Mouse (Mus musculus) adrenal gland, adult 8-10 months (tissue): ENCODE results near the gene Fcmr. TPM values are rescaled to one million over a fixed set of nuclear protein-coding genes. Genes with fewer than 3 reads are reported as not detected.

Experiments
- DNase-seq: peaks from one replicate; pipeline ENCODE4 v3.0.0; 2022
- total RNA-seq, 4 experiments: library from RNA; stranded (reverse); gene quantifications; 2 replicates each; pipeline ENCODE4 v1.2.4; 2022

Gene Fcmr
- total RNA-seq = 1 to 10 TPM in 1 of 4 experiments, under 1 TPM in 3; 0.70 to 1.0 (median 0.77) TPM

DNA sequence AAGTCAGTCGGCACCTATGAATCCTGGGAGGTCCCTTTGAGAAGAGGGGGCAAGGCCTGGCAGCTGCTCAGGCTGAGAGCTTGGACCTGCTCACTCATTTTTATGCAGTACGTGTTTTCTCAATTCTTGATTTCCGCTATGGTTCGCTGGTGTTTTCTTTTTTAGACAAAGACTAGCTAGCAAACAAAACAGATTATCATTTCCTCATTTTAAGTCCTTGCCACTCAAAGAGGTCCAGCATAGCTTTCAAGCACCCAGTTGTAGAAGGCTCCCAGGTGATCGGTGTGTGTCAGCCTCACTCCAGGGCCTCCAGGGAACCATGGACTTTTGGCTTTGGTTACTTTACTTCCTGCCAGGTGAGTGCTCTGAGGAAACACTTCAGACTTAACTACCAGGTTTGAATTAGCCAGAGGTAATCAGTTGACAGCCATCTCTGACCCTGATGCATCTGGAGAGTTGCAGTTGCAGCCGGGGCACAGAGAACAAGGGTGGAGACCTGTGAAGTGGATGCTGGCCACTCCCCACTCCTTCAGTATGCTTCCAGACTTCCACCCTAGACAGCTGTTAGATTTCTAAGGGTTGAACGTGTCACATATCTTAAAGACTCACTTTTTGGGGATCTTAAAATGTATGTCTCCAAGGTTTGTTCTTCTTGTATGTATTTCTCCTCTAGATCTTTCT lies at the start of gene Fcmr:
Fcmr (plus strand) TSS at position 129 of the 681 bp plus-strand sequence.
- no peak for DNase-seq

DNA sequence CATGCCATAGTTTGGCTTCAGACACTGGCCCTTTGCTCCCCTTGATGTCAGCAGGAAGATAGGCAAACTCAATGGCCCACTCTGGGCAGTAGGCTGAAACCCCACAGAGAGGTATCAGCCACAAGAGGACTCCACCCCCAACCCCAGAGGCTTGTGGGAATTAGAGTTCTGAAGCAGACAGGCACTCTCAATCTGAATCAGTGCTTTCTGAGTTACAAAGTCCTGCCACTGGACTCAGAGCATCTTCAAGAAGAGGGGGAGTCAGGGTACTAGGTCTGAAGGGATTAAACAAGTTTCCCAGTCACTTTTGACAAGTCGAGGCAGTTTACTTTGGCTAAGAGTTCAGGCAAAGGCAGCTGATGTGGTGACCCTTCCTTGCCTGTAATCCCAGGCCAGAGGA lies 45.7 kb upstream of the Fcmr start:
- no peak for DNase-seq

DNA sequence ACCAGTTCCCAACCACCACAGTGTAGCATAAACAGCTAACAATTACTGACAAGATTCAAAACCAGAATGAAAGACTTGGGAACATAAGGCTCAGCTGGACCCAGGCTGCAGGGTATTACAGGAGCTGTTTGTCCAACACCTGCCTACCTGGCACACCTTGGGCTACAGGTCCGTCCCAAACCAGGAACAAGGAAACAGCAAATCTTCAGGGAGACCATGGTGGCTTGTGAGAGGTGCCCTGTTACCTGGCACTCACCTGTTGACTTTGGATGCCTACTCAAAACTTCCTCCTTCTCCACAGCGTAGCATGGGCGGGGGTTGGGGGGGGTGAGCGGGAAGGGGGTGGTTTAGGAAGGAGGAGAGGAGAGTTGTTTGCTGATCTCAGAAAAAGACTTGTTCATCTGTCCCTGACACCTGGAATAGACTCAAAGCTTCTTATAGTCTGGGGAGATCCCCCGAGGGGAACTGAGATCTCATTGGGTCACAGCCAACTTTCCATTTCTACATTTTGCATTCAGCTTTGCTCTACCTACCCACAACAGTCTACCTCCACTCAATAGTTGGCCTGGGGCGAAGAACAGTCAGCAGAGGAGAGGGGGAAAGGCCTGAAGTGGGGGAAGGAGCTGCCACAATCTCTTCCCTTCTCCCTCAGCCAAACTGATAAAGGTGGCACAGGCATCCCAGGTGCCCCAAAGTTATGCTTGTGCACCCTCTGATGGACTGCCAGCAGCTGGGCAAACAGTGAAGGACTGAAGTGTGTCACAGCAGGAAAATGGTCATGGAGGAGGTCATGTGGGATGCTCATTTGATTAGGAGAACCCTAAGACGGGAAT lies 44.9 kb upstream of the Fcmr start:
- DNase-seq = no peak

DNA sequence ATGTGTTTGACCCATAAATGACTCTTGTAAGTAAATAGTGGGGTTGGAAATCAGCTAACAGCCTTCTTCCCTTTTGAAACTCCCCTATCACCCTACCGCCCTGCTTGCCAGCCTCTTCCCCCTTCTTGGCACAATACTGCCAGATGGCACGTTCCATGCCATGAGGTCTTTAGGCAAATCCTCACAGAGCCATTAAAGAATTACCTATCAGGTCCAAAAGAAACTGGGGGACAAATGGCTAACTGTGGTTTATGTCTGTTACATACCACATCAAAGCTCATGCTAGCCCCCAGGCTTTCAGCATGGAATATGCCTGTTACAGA lies 44.4 kb upstream of the Fcmr start:
- no peak for DNase-seq

DNA sequence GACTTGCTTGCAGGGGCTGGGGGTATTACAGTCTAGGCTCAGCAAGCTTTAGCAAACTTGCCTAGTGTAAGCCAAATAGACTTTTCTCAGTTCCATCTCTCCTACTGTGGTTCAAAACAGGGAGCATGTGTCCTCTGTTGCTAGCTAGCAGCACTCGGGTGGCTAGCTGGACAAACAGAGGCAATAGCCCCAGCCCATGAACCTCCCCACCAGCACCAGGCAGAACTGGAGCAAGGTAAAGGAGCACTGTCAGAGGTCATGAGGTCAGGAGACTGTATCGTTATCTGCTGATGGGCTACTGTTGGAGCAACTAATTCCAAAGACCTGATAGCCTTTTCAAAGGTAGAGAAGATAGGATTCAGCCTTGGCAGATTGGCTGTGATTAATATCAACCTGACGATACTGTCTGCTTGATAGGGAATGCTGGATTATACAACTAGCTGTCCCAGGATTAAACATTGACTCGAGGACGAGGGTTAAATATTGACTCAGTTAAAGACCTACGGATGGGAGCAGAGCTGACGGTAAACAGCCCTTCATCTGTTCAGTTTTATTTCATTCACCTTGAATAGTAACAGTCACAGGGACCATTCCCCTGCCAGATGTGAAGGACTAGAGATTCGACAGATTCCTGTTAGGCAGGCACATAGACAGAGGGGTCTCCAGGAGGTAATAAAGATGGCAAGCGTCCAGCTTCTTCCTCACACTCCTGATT lies 43.4 kb upstream of the Fcmr start:
- DNase-seq = no peak

DNA sequence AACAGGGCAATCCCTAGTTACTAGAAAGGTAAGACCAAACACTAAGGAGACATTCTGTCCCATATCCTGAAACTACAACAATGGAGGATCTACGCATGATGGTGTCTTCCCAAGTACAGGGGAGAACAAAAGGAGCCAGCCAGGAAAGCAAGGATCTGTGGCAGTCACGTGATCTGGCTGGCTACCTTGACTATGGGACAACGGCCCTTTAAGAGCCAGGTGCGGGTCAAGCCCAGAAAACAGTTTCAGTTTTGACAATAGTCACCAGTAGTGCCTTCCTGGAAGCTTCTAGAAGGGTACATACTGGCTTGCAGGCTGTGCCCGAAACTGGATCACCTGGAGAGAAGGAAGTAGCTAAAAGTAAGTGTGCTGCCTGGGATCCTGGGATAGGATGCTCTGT lies 39.0 kb upstream of the Fcmr start, which contains the start of gene Pigr:
Pigr (plus strand) TSS at position 237 of the 400 bp plus-strand sequence.
- no peak for DNase-seq

DNA sequence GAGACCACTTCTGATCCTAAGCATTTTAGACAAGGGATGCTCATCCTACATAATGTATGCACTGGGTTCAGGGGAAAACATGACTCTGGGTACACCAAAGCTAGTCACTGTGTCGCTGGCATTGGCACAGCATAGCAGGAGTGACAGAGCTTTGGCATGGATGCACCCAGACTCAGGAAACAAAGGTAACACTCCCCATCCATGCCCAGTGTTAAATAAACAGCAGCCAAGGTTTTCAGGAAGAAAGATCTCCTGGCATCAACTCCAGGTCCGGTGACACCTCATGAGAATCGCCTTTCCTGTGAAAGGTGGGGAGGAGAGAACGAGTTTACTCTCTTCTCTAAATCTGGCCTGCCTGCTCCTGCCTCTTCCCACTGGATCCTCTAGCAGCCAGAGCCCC lies 36.8 kb upstream of the Fcmr start:
- no peak for DNase-seq

DNA sequence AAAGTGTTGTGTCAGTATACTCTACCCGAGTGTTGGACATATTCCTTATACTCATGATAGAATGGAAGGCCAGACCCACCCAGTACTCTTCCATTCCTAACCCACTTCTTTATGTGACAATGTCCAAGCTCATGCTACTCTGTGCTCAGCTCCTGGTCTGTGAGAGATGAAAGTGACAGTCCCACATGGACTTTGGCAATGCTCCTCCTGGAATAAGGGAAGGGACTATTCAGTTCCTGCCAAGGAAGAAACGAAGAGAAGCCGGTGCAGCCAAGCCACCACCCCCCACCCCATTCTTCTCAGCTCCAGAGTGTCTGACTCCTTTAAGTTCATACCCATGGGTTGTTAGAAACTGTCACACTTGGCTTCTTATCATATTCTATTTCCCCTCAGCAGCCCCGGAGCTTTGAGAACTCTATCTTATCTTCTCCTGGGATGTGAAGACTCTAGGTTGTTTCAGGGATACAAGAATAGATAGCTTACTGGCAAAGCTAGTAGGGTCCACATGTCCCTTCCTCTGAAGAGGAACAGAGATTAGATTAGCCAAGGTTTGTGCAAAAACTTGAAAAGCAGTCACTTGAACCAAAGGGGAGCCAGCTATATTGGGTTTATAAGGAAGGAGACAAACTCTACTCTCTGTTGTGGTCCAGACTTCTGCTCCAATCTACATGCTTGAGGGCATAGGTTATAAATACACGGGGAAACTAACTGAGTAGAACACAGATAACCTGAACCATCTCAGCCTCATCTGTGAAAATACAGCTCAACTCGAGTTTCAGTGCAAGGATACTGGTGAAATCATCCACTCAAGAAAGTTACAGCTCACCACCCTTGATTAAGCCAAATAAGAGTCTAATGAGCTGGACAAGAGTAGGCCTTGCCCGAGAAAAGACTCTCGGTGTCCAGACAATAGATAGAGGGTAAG lies 35.3 kb upstream of the Fcmr start:
- DNase-seq = no peak

DNA sequence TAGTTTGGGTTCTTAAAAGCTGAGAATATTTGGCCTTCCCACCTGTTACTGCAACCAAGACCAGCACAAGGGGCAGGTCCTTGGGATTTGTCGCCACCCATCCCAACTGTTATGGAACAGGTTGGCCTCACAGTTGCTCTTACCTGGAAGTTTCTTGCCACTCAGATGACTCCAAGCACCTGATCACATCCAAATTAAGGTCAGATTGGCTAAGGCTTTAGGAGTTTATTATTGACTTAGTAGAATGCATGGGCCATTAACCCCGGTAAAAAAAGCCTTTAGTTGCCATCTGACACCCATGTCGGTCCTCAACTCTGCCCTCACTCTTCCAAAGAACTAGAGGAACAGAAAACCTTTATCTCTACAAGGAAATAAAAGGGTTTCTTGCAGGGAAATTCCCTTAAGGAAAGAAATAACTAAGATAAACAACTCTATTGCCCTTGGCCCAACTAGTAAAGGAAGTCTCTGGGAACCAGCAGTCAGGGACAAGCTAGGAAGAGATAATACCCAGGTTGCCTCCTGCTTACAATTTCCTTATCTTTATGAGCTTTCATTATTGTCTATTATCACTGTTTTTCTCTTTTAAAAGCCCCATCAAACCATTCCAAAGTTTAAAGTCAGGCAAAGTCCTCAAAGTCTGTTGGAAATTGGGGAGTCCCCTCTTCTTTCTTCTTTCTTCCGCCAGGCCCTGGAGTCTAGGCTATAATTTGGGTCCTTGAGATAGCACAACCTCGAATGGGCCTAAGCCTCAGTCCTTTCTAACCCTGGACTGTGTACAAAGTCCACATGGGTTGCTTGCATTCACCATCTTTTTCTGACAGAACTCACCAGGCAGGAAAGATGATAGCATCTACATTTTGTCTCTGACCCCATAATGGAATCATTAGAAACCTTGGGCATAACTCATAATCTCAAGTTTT lies 33.0 kb upstream of the Fcmr start:
- no peak for DNase-seq

DNA sequence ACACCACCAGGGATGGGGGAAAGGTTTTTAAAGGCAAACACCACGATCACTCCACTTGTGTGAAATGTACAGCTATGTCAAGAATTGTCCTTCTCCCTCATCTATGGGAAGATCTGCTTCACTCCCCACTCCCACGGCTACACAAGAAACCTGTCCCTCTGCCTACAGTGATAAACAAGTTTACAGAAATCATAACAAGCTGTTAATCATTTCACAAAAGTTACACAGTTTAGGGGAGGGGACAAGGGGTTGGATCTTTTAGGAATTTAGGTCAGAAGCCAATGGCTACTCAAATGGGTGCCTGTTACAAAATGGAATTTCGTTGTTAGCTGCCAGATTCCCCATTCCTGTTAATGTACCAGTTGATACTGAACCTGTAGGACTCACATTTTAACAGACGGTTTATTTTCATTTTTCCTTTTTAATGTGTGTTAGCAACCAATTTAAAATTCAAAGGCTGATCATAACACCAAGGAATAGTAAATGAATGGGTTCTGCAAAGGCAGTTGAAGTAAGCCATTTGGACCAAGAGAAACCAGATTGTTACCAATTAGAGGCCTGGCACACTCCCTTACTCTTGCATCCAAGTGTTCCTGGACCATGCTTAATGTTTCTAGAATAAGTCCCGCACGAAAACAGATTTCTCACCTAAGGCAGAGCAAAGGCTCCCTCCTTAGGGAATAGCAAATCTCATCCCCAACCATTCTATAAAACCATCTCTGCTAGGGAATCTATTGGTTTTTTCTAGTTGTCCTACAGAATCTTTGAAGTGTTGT lies 30.1 kb upstream of the Fcmr start:
- no peak for DNase-seq

DNA sequence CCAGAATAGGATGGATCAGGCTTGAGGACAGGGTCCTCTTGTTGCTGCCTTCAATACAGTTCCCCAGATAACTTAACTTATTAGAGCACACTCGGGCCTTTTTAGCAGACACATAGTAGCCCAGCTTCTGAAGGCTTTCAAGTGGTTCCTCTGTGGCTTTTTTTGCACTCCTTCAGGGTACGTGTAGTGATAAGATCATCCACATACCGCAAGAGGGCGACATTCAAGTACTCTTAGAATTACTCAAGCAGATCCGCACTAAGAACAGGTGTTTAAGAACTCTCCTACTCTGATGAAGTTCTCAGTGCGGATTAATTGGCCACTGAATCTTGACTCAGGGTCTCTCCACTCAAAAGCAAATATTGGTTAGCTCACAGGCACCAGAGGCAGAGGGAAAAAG lies 27.2 kb upstream of the Fcmr start:
- no peak for DNase-seq

DNA sequence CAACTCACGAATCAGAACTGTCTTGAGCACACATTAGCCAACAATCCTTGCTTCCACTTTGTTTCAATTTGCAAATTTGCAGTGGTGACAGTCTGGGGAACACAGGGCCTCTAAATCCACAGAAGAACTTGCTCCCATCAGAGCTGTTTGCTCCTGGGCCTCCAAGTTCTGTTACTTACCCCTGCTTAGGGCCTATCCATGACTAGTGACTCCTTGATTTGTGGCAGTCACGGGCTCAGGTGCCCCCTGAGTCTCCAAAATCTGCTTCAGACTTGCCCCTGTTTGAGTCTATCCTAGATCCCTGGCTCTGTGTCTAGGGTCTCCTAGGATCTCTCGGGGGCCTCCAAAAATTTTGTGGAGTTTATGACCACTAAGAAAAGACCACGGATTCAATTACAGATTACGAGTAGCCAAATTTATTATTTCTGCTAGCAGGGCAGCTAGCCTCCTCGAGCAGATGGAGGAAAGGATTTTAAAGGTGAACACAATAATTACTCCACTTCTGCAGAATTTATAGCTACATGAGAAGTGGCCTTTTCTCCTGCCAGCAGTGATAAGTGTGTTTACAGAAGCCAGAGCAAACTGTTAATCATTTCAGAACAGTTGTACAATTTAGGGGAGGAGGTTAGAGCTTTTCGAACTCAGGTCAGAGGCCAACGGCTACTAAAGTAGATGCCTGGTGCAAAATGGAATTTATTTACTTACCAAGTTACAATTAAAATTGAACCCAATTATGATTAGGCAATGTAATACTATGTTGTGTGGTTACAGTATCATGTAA lies 24.7 kb upstream of the Fcmr start:
- DNase-seq = no peak

DNA sequence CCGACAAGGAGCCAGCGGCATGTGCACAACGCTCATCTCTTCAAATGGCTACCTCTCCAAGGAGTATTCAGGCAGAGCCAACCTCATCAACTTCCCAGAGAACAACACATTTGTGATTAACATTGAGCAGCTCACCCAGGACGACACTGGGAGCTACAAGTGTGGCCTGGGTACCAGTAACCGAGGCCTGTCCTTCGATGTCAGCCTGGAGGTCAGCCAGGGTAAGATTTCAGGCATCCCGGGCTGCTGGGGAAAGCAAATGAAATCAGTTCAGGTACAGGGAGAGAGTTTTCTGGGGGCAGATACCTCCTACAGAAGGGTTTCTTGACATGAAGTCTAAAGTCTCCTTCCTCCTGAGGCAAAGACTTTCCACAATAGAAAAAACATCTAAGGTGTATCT lies 23.8 kb upstream of the Fcmr start:
- DNase-seq = no peak

DNA sequence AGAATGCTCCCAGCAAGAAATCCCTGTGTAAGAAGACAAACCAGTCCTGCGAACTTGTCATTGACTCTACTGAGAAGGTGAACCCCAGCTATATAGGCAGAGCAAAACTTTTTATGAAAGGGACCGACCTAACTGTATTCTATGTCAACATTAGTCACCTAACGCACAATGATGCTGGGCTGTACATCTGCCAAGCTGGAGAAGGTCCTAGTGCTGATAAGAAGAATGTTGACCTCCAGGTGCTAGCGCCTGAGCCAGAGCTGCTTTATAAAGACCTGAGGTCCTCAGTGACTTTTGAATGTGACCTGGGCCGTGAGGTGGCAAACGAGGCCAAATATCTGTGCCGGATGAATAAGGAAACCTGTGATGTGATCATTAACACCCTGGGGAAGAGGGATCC lies 21.0 kb upstream of the Fcmr start:
- no peak for DNase-seq

DNA sequence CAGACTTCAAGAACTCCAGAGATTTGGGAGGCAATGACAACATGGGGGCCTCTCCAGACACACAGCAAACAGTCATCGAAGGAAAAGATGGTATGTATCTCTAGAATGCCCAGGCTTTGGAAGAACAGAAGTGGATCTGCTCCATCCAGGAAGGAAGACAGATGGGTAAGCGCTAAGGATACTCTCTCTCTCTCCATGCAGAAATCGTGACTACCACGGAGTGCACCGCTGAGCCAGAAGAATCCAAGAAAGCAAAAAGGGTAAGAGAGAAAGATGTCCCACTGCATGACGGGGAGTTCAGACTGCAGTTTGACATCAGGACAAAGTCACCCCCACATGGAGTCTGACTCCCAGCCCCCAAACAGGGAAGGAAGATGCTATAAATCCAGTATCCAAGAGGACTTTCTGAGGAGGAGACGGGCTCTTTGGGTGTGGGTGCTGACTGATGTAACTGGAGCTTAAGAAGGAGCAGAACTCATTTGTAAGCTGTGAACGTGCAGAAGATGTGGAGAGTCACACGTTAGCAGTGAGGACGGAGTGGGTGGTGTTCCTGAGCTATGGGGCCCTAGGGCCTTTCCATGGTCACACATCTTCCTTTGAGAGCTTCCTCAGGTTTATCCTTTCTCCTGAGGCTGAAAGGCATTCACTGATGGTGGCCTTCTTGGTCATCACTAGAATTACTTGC lies 15.8 kb upstream of the Fcmr start:
- no peak for DNase-seq

DNA sequence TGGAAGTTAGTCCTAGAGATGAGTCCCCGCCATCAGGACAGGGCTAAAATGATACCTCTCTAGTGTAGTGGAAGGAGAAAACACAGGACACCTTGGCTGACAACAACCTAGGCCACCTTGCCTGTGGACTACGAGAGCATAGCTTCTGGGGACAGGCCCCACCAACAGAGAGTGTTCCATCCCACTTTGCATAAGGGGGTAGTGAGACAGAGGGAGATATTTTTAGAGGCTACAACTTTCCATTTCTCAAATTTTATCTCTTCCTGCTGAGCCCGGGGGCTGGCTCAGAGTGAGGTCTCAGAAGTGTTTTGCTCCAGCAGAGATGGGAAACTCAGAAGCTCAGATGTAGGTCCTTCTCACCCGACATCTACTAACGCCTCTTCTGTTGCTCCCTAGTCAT lies 15.1 kb upstream of the Fcmr start:
- no peak for DNase-seq

DNA sequence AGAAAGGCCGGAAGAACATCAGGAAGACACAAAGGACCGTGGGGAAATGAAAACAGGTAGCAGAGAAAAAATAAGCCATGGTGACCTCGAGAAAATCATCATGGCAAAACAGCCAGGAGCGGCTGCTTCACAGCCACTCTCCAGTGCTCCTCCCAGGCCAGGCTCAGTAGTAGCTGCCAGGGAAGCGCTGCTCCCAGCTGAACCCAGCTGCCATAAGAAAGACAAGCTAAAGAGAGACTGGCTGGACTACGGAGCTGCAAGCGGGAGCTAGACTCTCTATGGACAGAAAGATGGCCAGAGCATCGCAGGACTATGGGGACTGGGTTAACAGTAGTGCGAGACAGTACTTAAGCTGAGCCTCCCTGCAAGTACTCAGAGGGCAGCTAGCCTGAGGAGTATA lies 10.7 kb upstream of the Fcmr start:
- DNase-seq = no peak

DNA sequence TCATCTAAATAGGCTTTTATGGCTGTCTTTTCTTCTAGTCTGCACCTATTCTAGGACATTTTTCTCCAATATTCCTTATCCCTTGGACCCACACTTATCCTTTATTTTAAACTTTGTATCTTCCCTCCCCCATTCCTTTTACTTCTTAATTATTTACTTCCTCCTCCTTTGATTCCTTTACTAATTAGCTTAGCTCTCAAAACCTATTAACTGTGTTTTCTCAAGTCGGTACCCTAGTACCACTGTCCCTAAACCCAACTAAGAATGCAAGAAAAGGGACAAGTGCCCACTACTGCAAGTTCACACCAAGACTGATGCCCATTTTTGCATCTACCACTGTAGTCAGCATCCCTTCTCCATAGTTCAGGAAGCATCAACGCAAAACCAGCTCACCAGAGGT lies 9.7 kb upstream of the Fcmr start:
- DNase-seq = no peak

DNA sequence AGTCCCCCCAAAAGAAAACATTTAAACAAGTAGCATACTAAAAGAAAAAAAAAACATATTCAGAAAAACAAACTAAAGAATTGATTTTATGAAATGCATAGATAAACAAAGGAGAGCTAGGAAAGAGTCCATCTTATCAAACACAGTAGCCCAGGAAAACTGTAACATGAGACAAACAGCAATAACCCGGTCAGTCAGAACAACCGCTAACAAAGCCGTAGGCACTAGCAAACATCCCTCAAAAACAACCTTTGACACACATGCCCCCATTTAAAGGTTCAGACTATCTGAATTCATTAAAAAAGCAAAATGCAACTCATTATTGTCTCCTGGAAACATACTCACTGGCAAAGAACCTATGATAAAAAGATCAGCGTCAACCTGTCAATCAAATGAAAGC lies 8.0 kb upstream of the Fcmr start:
- no peak for DNase-seq
